Mouse (Mus musculus): ENCODE results near the gene Il1r1.

DNA sequence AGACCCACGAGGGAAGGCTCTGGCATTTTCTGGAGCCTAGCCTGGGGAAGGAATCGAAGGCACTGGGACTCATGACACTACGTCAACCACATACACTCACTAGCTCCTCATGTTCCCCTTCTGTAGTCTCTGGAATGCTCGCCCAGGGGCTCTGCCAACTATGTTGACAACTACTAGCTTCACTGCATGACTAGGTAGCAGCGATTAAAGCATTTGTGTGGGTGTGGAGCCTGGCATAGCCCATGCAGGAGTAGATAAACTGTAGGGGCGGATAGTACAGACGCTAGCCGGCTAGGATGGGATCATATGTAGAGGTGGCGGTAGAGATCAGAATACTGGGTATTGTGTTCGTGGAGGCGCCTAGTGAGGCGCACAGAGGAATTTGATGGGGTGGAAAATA, 45.5 kb downstream of the Il1r1 start:
- TF ChIP-seq CTCF (IDR thresholded peaks at IDR 0.05; ENCODE audit: low read depth, low read length): no peak
- TF ChIP-seq POLR2A (IDR thresholded peaks at IDR 0.05; ENCODE audit: insufficient read depth, low read length): no peak
- TF ChIP-seq EP300 (IDR thresholded peaks at IDR 0.05; ENCODE audit: insufficient read depth, low read depth, low read length): no peak

Measured in ES-Bruce4 (cell line).